Mouse (Mus musculus) CH12.LX (cell line): ENCODE measurements at regions not wholly inside any gene's neighbourhood (a gene's known extent, or its start where the extent isn't known, plus 50 kb on each side); places are given as distances from the start of the nearest gene placed in this dataset.

Experiments used
- DNase-seq: peaks from one replicate; pipeline ENCODE4 v3.0.0-alpha.2; 2013; ENCODE audit errors: extremely low read depth
- H3K27ac ChIP-seq: 2 replicates; pipeline ENCODE4 v1.5.1; 2012; ENCODE audit warnings: low read depth, mild to moderate bottlenecking, control low read depth, moderate library complexity; ENCODE audit not compliant: insufficient read depth
- H3K27me3 ChIP-seq: replicated peaks from 2 replicates; pipeline ENCODE3; 2012; ENCODE audit warnings: inconsistent platforms
- H3K36me3 ChIP-seq, 2 experiments: replicated peaks in 1 of 2; 2 replicates each; pipeline versions ENCODE3 to v1.6.1; 2012; ENCODE audit warnings: inconsistent platforms in 1 of 2, low read length in 1 of 2, mild to moderate bottlenecking in 1 of 2, mixed read lengths in 1 of 2, moderate library complexity in 1 of 2; ENCODE audit not compliant: control insufficient read depth in 1 of 2, insufficient read depth in 1 of 2
- H3K4me1 ChIP-seq, 2 experiments: 2 replicates each; pipeline ENCODE4 v1.6.1; 2012; ENCODE audit warnings: inconsistent platforms in 1 of 2, moderate library complexity in 1 of 2; ENCODE audit not compliant: insufficient read depth in 2 of 2, control insufficient read depth in 1 of 2
- H3K4me2 ChIP-seq: 2 replicates; pipeline ENCODE4 v1.6.1; 2012; ENCODE audit warnings: low read depth, mild to moderate bottlenecking, control low read depth; ENCODE audit not compliant: poor library complexity, insufficient read depth, severe bottlenecking
- H3K4me3 ChIP-seq, 3 experiments: fragments of 150-350 bp in 1 of 3; sonication (generic) in 1 of 3; replicated peaks in 1 of 3; 2 replicates each; pipeline versions ENCODE3 to v1.5.1; 2011 to 2012; ENCODE audit warnings: low read depth in 2 of 3, low read length in 2 of 3, mild to moderate bottlenecking in 2 of 3, moderate library complexity in 2 of 3, control low read depth in 1 of 3, improper control_type of control experiment in 1 of 3, inconsistent platforms in 1 of 3, mixed read lengths in 1 of 3; ENCODE audit not compliant: poor library complexity in 1 of 3
- H3K79me2 ChIP-seq: replicated peaks from 2 replicates; pipeline ENCODE4 v1.6.1; 2012; ENCODE audit warnings: mild to moderate bottlenecking, moderate library complexity; ENCODE audit not compliant: control insufficient read depth, poor library complexity, insufficient read depth, severe bottlenecking; ENCODE audit errors: extremely low read depth
- H3K9ac ChIP-seq: 2 replicates; pipeline ENCODE4 v1.6.1; 2012; ENCODE audit warnings: low read depth, mild to moderate bottlenecking, control low read depth, moderate library complexity; ENCODE audit not compliant: insufficient read depth
- H3K9me3 ChIP-seq: replicated peaks from 2 replicates; pipeline ENCODE3; 2012; ENCODE audit warnings: low read length, inconsistent platforms, mixed read lengths
- BHLHE40 ChIP-seq: IDR thresholded peaks from 2 replicates; pipeline ENCODE4 v1.6.1; 2011; ENCODE audit warnings: mild to moderate bottlenecking, low read depth, low read length, improper control_type of control experiment
- EP300 ChIP-seq: IDR thresholded peaks from 2 replicates; pipeline ENCODE4 v1.6.1; 2011; ENCODE audit warnings: low read length, improper control_type of control experiment
- GABPA ChIP-seq: IDR thresholded peaks from 2 replicates; pipeline ENCODE4 v1.6.1; 2012; ENCODE audit warnings: low read depth, low read length, improper control_type of control experiment, inconsistent platforms; ENCODE audit not compliant: insufficient replicate concordance
- HCFC1 ChIP-seq: IDR thresholded peaks from 2 replicates; pipeline ENCODE4 v1.6.1; 2012; ENCODE audit warnings: low read depth, mild to moderate bottlenecking, inconsistent platforms, low read length, improper control_type of control experiment
- IRF4 ChIP-seq: IDR thresholded peaks from 2 replicates; pipeline ENCODE4 v1.6.1; 2014; ENCODE audit warnings: low read depth, mild to moderate bottlenecking, inconsistent platforms, low read length, improper control_type of control experiment
- JUN ChIP-seq: IDR thresholded peaks from 2 replicates; pipeline ENCODE4 v1.6.1; 2011; ENCODE audit warnings: low read depth, mild to moderate bottlenecking, low read length, improper control_type of control experiment, moderate library complexity; ENCODE audit not compliant: insufficient read depth
- MAFK ChIP-seq: IDR thresholded peaks from 2 replicates; pipeline ENCODE4 v1.6.1; 2011; ENCODE audit warnings: low read length, improper control_type of control experiment; ENCODE audit not compliant: insufficient replicate concordance
- MAZ ChIP-seq: IDR thresholded peaks from 2 replicates; pipeline ENCODE4 v1.6.1; 2012; ENCODE audit warnings: low read depth, mild to moderate bottlenecking, inconsistent platforms, low read length, improper control_type of control experiment, moderate library complexity
- MEF2A ChIP-seq: IDR thresholded peaks from 2 replicates; pipeline ENCODE4 v1.6.1; 2014; ENCODE audit warnings: low read depth, mild to moderate bottlenecking, inconsistent platforms, low read length, improper control_type of control experiment, borderline replicate concordance
- MXI1 ChIP-seq: IDR thresholded peaks from 2 replicates; pipeline ENCODE4 v1.6.1; 2011; ENCODE audit warnings: mild to moderate bottlenecking, low read depth, low read length, improper control_type of control experiment
- NRF1 ChIP-seq: IDR thresholded peaks from 2 replicates; pipeline ENCODE4 v1.6.1; 2014; ENCODE audit warnings: low read depth, mild to moderate bottlenecking, inconsistent platforms, low read length, improper control_type of control experiment, moderate library complexity
- PAX5 ChIP-seq: IDR thresholded peaks from 2 replicates; pipeline ENCODE4 v1.6.1; 2012; ENCODE audit warnings: low read length, inconsistent platforms, mixed read lengths
- RCOR1 ChIP-seq: conservative IDR thresholded peaks from 2 replicates; pipeline ENCODE4 v1.6.1; 2012; ENCODE audit warnings: low read depth, mild to moderate bottlenecking, inconsistent platforms, low read length, improper control_type of control experiment
- SMC3 ChIP-seq: IDR thresholded peaks from 2 replicates; pipeline ENCODE4 v1.6.1; 2011; ENCODE audit warnings: low read depth, low read length, improper control_type of control experiment
- TBP ChIP-seq: conservative IDR thresholded peaks from 2 replicates; pipeline ENCODE4 v1.6.1; 2011; ENCODE audit warnings: low read depth, low read length, improper control_type of control experiment
- TCF12 ChIP-seq: IDR thresholded peaks from 2 replicates; pipeline ENCODE4 v1.6.1; 2014; ENCODE audit warnings: low read depth, mild to moderate bottlenecking, inconsistent platforms, low read length, improper control_type of control experiment
- USF1 ChIP-seq: IDR thresholded peaks from 2 replicates; pipeline ENCODE4 v1.6.1; 2014; ENCODE audit warnings: low read depth, mild to moderate bottlenecking, inconsistent platforms, low read length, improper control_type of control experiment
- ZC3H11A ChIP-seq: IDR thresholded peaks from 2 replicates; pipeline ENCODE4 v1.6.1; 2012; ENCODE audit warnings: low read depth, mild to moderate bottlenecking, inconsistent platforms, low read length, improper control_type of control experiment
- ZKSCAN1 ChIP-seq: IDR thresholded peaks from 2 replicates; pipeline ENCODE4 v1.6.1; 2012; ENCODE audit warnings: low read depth, inconsistent platforms, low read length, improper control_type of control experiment, borderline replicate concordance
- ZMIZ1 ChIP-seq: IDR thresholded peaks from 2 replicates; pipeline ENCODE4 v1.6.1; 2012; ENCODE audit warnings: low read depth, mild to moderate bottlenecking, inconsistent platforms, low read length, improper control_type of control experiment
- ZNF384 ChIP-seq: IDR thresholded peaks from 2 replicates; pipeline ENCODE4 v1.6.1; 2012; ENCODE audit warnings: low read depth, low read length, improper control_type of control experiment, inconsistent platforms
- dilution Hi-C: fragments of 300-500 bp; cut with MboI; formaldehyde crosslinking; loops from 2 replicates; pipeline ENCODE4 v1.14.3; 2020; ENCODE audit warnings: low sequenced_read_pairs; ENCODE audit not compliant: extremely low pct_unique_long_range_greater_than_20kb, extremely low pct_ligation_motif_present
- in situ Hi-C: fragments of 300-500 bp; cut with MboI; formaldehyde crosslinking; loops from 3 replicates; pipeline ENCODE4 v1.14.3; 2019; ENCODE audit warnings: low sequenced_read_pairs, low pct_ligation_motif_present, low pct_unique_long_range_greater_than_20kb, mixed read lengths

DNA sequence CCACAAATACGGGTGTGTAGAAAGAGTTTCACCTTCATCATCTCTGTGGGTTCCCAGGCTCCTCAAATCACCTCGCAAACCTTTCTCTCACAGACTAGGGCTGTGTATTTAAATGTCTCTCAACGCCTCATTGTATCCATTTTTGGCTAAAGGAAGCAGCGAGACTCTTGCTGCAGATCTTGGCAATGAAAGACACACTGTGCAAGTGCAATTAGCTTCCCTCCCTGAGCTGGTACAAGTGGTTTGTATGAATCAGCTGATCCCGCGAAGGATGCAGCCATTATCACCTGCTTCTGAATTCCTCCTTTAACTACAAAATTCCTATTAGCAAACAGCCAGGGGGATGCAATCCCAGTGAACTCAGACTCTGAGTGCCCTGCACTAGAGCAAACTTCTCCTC lies 72.3 kb upstream of the Smarca2 start:
- no peak overlapping the region for H3K27ac ChIP-seq
- in situ Hi-C loops (no loop called here), dilution Hi-C loops (no loop called here)
- no peaks in the 10 kb centered on the region for H3K36me3 ChIP-seq
- H3K9me3 ChIP-seq: no peaks in the 10 kb centered on the region
- H3K9ac ChIP-seq: no peak overlapping the region
- H3K4me2 ChIP-seq: no peak overlapping the region
- H3K4me1 ChIP-seq: no peaks in the 10 kb centered on the region
- no peak for DNase-seq
- H3K4me3 ChIP-seq: no peak overlapping the region
- H3K79me2 ChIP-seq: no peaks in the 10 kb centered on the region
- H3K27me3 ChIP-seq: no peaks in the 10 kb centered on the region
- TF ChIP-seq GABPA: no peak

DNA sequence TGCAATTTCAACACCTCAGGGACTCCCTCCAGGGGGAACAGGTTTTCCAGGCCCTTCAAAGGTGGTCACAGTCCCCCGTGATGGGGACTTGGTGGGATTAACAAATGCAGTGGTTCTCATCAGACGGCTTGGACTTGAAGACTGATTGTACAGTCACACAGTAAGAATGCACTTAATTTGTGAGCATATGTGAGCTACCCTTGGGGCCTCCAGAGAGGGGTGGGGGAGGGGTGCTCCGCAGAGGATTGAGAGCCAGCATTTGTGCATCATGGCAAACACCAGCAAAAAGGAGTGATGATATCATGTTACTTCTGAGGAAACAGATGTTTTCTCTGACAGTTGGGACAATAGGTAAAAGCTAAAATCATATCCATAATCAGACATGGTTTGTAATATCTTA lies 59.2 kb upstream of the Smarca2 start:
- H3K4me1 ChIP-seq: no peaks in the 10 kb centered on the region
- H3K36me3 ChIP-seq: no peaks in the 10 kb centered on the region
- TF ChIP-seq IRF4: no peak
- TF ChIP-seq NRF1: no peak
- no peak for TF ChIP-seq PAX5
- no peak for TF ChIP-seq BHLHE40
- no peak for TF ChIP-seq MAZ
- no peak overlapping the region for H3K4me2 ChIP-seq
- no peak for DNase-seq
- H3K4me3 ChIP-seq: no peak overlapping the region
- in situ Hi-C loops (no loop called here), dilution Hi-C loops (no loop called here)
- H3K9ac ChIP-seq: no peak overlapping the region
- no peaks in the 10 kb centered on the region for H3K9me3 ChIP-seq
- no peak overlapping the region for H3K27ac ChIP-seq
- H3K79me2 ChIP-seq: no peaks in the 10 kb centered on the region
- H3K27me3 ChIP-seq: no peaks in the 10 kb centered on the region

DNA sequence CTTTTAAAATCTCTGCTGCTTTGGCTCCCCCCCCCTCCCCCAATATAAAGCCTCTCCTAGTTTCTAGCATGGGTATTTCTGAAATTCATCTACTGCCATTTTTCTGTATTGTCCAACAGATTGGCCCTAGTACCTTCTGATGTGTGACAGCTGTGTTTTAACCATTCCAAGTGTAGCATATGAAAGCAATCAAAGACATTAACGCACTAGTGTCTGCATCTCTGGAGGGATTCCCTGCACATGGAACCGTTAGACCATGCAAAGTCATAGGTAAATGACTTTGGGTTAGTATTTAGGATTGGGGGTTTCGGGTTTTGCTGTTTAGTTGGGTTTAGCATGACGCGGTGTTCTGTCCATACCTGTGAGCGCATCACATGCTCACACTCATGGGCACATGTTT lies 57.3 kb upstream of the Smarca2 start:
- H3K4me2 ChIP-seq: no peak overlapping the region
- in situ Hi-C loops: no loop called here
- no peaks in the 10 kb centered on the region for H3K27me3 ChIP-seq
- no peaks in the 10 kb centered on the region for H3K79me2 ChIP-seq
- TF ChIP-seq EP300 (no peak), RCOR1 (no peak), ZMIZ1 (no peak), IRF4 (no peak), USF1 (no peak), TCF12 (no peak), MAFK (no peak), ZKSCAN1 (no peak), PAX5 (no peak), SMC3 (no peak), NRF1 (no peak), HCFC1 (no peak), ZNF384 (no peak), MEF2A (no peak), MAZ (no peak), ZC3H11A (no peak), BHLHE40 (no peak), MXI1 (no peak), TBP (no peak), JUN (no peak)
- TF ChIP-seq, all 38 proteins: peak for 0
- H3K9me3 ChIP-seq: no peaks in the 10 kb centered on the region
- no peak overlapping the region for H3K4me3 ChIP-seq
- DNase-seq: no peak
- no peaks in the 10 kb centered on the region for H3K36me3 ChIP-seq
- no peak overlapping the region for H3K27ac ChIP-seq
- H3K9ac ChIP-seq: no peak overlapping the region
- no peaks in the 10 kb centered on the region for H3K4me1 ChIP-seq
- dilution Hi-C loops: no loop called here
